Mouse (Mus musculus): ENCODE results near the gene Gm3854.

The Gm3854 gene

GRCm38 (mm10) chr7:6386995-6387394 lies 43.4 kb downstream of the Gm3854 start:
- peak; percentile 50 for DNase-seq (ENCODE audit: low spot score)

GRCm38 (mm10) chr7:6388971-6389370 lies 45.4 kb downstream of the Gm3854 start:
- no peak for DNase-seq (ENCODE audit: low spot score)

GRCm38 (mm10) chr7:6389449-6389848 lies 45.9 kb downstream of the Gm3854 start:
- DNase-seq (ENCODE audit: low spot score): no peak

- DNase-seq (ENCODE audit: low spot score): peak; percentile 71
These were observed 54.7 kb downstream of the Gm3854 start, which contains the start of gene Smim17 for GRCm38 (mm10) chr7:6397996-6398975. Smim17 (plus strand) TSS chr7:6398715.
